Mouse (Mus musculus) gastrocnemius, postnatal 14 days (tissue): ENCODE measurements around the gene Oxsr1. TPM values are rescaled to one million over a fixed set of nuclear protein-coding genes. Genes with fewer than 3 reads are reported as not detected.
"Not testable (repeated sequence)": the region's sequence is repeated elsewhere in the genome, so short reads cannot be mapped to it uniquely, and the experiment has no call there.

Experiments used
- DNase-seq: peaks from one replicate; pipeline ENCODE4 v3.0.0; 2021; ENCODE audit warnings: mixed read lengths
- intact Hi-C: fragments of 180-260 bp; cut with DNase I; formaldehyde crosslinking; loops from one replicate; pipeline ENCODE4 v1.15.1; 2025; ENCODE audit warnings: low total_unique reads
- total RNA-seq, 2 experiments: library from RNA; stranded (reverse); gene quantifications; 2 replicates each; pipeline ENCODE4 v1.2.3; 2021

Oxsr1 gene
- total RNA-seq, 2 experiments from 2014 or later = 31.1 to 34.4 TPM

GRCm38 (mm10) chr9:119243981-119244380 lies 78.2 kb downstream of the Oxsr1 start:
- no peak for DNase-seq
- intact Hi-C loops = no loop called here

GRCm38 (mm10) chr9:119241169-119241865 lies 80.9 kb downstream of the Oxsr1 start:
- intact Hi-C loops = no loop called here
- no peak for DNase-seq

GRCm38 (mm10) chr9:119240286-119240997 lies 81.8 kb downstream of the Oxsr1 start:
- DNase-seq = no peak
- intact Hi-C loops = no loop called here

DNA sequence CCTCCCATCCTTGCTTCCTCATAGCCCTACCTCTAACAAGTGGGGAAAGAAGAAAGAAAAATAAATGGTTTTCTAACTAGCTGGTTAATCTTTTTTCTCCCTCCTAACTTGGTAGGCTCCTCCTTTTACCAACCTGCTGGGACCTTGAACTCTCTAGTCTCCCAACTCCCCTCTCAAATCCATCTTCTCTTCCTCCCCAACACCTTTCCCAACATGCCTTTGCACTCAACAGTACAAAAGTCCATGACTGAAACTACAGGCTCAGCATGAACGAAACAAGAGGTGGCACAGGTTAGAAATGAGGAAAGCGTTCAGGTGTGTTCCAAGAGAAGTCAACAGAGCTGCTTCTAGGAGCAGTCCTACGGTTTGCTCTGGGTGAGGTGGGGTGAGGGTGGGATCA lies 83.0 kb downstream of the Oxsr1 start:
- no peak for DNase-seq
- intact Hi-C loops = no loop called here

GRCm38 (mm10) chr9:119238796-119239195 lies 83.4 kb downstream of the Oxsr1 start:
- no peak for DNase-seq
- intact Hi-C loops = no loop called here

GRCm38 (mm10) chr9:119231552-119231951 lies 90.7 kb downstream of the Oxsr1 start:
- no peak for DNase-seq
- intact Hi-C loops = no loop called here

GRCm38 (mm10) chr9:119230829-119231228 lies 91.4 kb downstream of the Oxsr1 start:
- no peak for DNase-seq
- intact Hi-C loops = no loop called here

GRCm38 (mm10) chr9:119220249-119220648 lies 102.0 kb downstream of the Oxsr1 start:
- intact Hi-C loops = no loop called here
- no peak for DNase-seq

GRCm38 (mm10) chr9:119219667-119220066 lies 102.6 kb downstream of the Oxsr1 start:
- intact Hi-C loops = no loop called here
- DNase-seq = no peak

GRCm38 (mm10) chr9:119215341-119215740 lies 106.9 kb downstream of the Oxsr1 start:
- intact Hi-C loops, DNase-seq: not testable (repeated sequence)

DNA sequence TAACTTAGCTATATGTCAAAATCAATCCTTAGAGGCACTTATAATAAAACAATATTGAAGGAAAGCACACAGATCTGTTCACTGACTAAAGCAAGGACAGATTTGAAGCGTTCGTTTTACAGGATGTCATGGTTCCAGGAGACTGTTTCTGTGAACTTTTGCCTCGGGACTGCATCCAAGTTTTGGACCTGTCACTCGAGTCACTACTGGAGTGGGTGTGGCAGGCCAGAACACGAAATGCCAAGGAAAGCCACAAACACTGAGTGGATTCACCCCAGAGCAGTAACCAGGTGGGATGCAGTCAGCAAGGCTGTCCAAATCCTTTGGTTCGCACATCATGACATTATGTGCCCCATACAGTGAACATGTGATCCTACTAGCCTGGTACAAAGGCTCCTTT lies 107.6 kb downstream of the Oxsr1 start:
- DNase-seq = no peak
- intact Hi-C loops = no loop called here

DNA sequence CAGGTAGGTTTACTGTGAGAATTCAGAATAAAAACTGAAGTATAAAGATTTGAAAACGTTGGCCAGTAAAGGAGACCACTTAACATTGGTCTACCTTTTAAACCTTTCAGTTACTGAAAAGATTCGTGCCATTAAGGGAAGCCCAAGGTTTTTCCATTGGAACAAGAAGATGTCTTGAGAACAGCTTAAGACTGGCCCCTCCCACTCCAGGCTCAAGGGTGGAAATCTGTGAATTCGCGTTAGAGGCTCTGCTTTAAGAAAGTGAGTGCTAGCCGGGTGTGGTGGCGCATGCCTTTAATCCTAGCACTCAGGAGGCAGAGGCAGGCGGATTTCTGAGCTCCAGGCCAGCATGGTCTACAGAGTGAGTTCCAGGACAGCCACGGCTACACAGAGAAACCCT lies 109.2 kb downstream of the Oxsr1 start:
- intact Hi-C loops = no loop called here
- DNase-seq = no peak

DNA sequence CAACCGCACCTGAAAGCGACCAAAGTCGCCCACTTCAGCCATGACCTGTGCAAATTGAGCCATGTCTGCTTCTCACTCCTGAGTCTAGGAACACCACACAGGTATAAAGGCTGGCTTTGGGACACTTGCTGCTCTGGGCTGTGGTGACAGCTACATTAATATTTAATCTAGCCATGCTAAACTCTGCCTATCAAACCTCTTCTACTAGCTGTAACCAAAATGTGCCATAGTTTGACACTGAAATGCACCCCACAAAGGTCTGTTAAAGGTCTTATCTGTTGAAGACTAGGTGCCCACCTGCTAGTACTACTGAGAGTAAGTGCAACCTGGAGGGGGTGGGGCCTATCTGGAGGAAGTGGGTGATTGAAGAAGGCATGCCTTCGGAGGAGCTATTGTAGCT lies 113.2 kb downstream of the Oxsr1 start, which contains the start of gene Slc22a13:
Gene Slc22a13 (minus strand): TSS at position 101 of the 400 bp plus-strand sequence.
- no peak for DNase-seq
- intact Hi-C loops = no loop called here

- intact Hi-C loops = no loop called here
Observed at GRCm38 (mm10) chr9:119207113-119207512, 115.1 kb downstream of the Oxsr1 start.

GRCm38 (mm10) chr9:119206666-119207065 lies 115.6 kb downstream of the Oxsr1 start:
- intact Hi-C loops = no loop called here
- DNase-seq = no peak

More at GRCm38 (mm10) chr9:119207113-119207512, 115.1 kb downstream of the Oxsr1 start:
- no peak for DNase-seq

DNA sequence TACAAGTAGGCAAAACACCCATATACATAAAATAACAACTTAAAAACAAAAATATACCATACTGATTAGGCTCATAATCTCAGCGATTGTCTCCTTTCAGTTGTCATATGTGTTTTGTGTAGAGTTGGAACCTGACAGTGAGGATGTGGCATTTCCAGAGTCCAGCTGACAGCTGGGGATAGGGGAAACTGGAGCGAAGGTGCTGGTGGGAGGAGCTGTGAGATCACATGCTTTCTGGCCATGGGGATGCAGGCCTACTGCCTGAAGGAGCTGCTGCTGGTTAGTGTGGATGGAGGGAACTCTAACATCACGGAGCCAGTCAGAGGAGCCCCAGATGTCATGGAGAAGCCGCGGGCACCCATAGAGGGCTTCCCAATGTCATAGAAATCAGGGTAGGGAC lies 116.5 kb downstream of the Oxsr1 start:
- intact Hi-C loops = no loop called here
- no peak for DNase-seq

DNA sequence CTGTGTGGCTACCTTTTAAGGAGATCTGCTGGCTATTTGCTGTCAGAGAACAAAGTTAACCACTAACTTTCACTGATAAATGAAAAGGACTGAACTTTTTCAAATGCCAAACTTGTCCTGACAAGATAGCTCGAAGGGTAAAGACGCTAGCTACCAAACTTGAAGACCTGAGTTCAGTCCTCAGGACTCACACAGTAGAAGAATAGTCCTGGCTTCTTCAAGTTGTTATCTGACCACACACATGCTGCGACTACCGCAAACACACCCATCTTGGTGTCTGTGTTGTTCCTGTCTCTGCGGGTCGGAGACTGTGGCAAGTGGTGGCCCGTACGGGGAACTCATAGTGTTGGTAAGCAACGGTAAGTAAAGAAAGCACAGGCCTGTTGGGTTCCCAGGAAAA lies 118.6 kb downstream of the Oxsr1 start:
- intact Hi-C loops = no loop called here
- DNase-seq = no peak

DNA sequence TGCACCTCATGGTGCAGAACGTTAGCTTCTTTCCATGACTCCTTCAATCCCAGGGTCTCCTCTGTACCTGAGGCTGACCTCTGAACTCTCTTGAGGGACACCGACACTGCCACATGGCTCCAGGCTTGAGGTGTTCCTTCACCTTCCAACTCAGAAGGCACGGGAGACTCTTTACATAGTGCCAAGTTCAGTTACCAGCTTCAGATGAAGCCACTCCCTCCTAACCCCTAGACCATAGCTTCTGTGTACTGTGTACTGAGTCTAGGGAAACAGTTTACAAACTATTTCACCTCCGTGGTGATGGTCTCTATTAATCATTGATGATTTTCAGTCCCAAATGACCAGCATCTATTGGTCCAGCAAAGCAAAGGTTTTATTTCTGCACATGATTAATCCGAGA lies 120.6 kb downstream of the Oxsr1 start:
- DNase-seq = no peak
- intact Hi-C loops = no loop called here

DNA sequence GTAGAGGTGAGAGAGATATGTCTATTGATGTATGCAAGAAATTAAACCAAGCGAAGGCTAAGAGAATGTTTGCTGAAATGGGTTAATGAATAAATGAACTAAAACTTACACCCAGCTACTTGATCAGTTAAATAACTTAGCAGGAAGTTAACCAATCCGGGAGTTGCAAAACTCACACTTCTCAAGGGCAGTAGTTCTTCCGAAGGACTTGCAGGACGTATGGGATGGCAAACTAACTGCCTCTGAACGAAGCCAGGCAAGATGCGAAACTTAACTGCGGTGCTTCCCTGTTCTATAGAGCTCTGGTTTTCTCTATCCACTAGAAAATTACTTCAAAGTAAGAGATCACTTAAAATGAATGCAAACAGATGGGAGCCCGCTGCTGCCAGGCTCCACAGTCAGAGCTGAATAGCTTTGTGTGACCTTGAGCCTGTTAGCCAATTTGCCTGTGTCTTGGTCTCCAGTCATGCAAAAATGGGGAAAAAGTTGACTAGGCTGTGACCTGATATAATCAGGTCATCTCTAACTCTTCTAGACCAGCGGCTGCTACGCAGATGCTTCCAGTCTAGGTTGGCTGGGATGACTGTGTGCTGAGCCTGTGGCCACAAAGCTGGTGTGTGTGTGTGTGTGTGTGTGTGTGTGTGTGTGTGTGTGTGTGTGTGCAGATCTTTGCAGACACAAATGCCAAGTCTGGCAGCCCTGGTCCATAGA lies 122.9 kb downstream of the Oxsr1 start:
- intact Hi-C loops = loop anchor here (10.0 kb wide), 1 partner anchor 95 kb away; the partner anchor contains the start of gene Dlec1

More for the DNA sequence above, 122.9 kb downstream of the Oxsr1 start:
- DNase-seq = no peak
